Mouse (Mus musculus): Measurements from ENCODE around the gene Arap1.

DNA sequence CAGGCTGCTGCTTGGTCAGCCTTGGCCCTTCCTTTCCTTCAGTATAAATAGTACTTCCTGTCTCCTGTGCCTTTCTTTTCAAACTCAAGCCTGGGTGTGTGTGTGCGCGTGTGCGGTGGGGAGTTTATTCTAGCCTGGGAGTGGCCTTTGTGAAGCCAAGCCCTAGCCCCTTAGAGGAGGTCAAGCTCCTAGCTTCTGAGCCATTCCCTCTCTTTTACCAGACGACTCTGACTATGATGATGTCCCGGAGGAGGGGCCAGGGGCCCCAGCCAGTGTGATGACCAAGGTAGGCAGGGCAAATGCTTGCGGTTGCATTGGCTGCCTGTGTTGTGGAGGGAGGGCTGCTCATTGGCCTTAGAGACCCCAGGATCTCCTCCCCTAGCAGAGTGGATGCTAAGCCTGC is 37.5 kb downstream of the Arap1 start:
- TF ChIP-seq GATA1 (IDR thresholded peaks at IDR 0.05; ENCODE audit: borderline replicate concordance, low read length) = no peak
- TF ChIP-seq FLI1 (IDR thresholded peaks at IDR 0.05; ENCODE audit: low read length) = no peak

Measured in megakaryocyte, embryonic 14.5 days (primary cell).